Mouse (Mus musculus) liver, postnatal 0 days (tissue): ENCODE results near the gene Bcar3. TPM values are rescaled to one million over a fixed set of nuclear protein-coding genes. Genes with fewer than 3 reads are reported as not detected.

ENCODE experiments used
- ATAC-seq: fragments of 200-750 bp; cut with Nextera tagmentation; 2 replicates; pipeline ENCODE4 v1.8.0; 2017; ENCODE audit warnings: mild to moderate bottlenecking, moderate library complexity
- DNase-seq: peaks from one replicate; pipeline ENCODE4 v3.0.0-alpha.2; 2016
- H3K27ac ChIP-seq: fragments of 300-500 bp; sonication (generic); 2 replicates; pipeline ENCODE4 v1.5.1; 2014; ENCODE audit warnings: antibody characterized with exemption, moderate library complexity, mild to moderate bottlenecking, low read depth
- H3K27me3 ChIP-seq: fragments of 300-500 bp; sonication (generic); 2 replicates; pipeline ENCODE4 v1.6.1; 2014; ENCODE audit warnings: low read length, control low read depth, mixed read lengths; ENCODE audit not compliant: insufficient read depth
- H3K36me3 ChIP-seq: fragments of 300-500 bp; sonication (generic); replicated peaks from 2 replicates; pipeline ENCODE4 v1.6.1; 2014; ENCODE audit warnings: mild to moderate bottlenecking, control low read depth, low read length, moderate library complexity, mixed read lengths; ENCODE audit not compliant: insufficient read depth
- H3K4me1 ChIP-seq: fragments of 300-500 bp; sonication (generic); 2 replicates; pipeline ENCODE4 v1.6.1; 2014; ENCODE audit warnings: antibody characterized with exemption, mild to moderate bottlenecking, control low read depth; ENCODE audit not compliant: insufficient read depth
- H3K4me2 ChIP-seq: fragments of 300-500 bp; sonication (generic); 2 replicates; pipeline ENCODE4 v1.6.1; 2014; ENCODE audit warnings: low read depth, mild to moderate bottlenecking, low read length, moderate library complexity, mixed read lengths
- H3K4me3 ChIP-seq: fragments of 300-500 bp; sonication (generic); 2 replicates; pipeline ENCODE4 v1.5.1; 2014; ENCODE audit warnings: low read depth, low read length
- H3K9ac ChIP-seq: fragments of 300-500 bp; sonication (generic); replicated peaks from 2 replicates; pipeline ENCODE4 v1.6.1; 2014; ENCODE audit warnings: mild to moderate bottlenecking, moderate library complexity
- H3K9me3 ChIP-seq: fragments of 300-500 bp; sonication (generic); 2 replicates; pipeline ENCODE4 v1.6.1; 2016; ENCODE audit warnings: mild to moderate bottlenecking, control low read depth, low read length, mixed read lengths
- CTCF ChIP-seq: sonication (generic); IDR thresholded peaks from 2 replicates; pipeline ENCODE4 v1.5.1; 2016; ENCODE audit warnings: antibody characterized with exemption, low read depth
- EP300 ChIP-seq: IDR thresholded peaks from 2 replicates; pipeline ENCODE4 v1.6.1; 2016; ENCODE audit warnings: antibody characterized with exemption, low read depth, mild to moderate bottlenecking
- WGBS: fragments of 180-500 bp; shearing (Covaris S2); extraction: QIAGEN DNeasy Blood & Tissue Kit; methylation state at CpG from one replicate; pipeline ENCODE4 v1.1.7; 2014; ENCODE audit not compliant: insufficient replicate concordance; 5-methylcytosine and 5-hydroxymethylcytosine counted together
- polyA plus RNA-seq: library from polyadenylated mRNA; unstranded; fragments of >200 nt; fragmentation: Nextera tagmentation; extraction: Ambion mirVana; gene quantifications from 2 replicates; pipeline ENCODE4 v1.2.1, GENCODE M21; 2015

The Bcar3 gene
- polyA plus RNA-seq, 1 experiment from 2014 or later: 11.2 TPM

GRCm38 (mm10) chr3:122475735-122476134 lies 181.8 kb downstream of the Bcar3 start:
- TF ChIP-seq CTCF: no peak
- no peak for TF ChIP-seq EP300
- WGBS: 72% methylated on average over 1 of the region's 1 CpGs
- ATAC-seq (no peak), DNase-seq (no peak)
- H3K36me3 ChIP-seq: no peaks in the 10 kb centered on the region
- peaks cover 14% of the 10 kb centered on the region; the same call in 1 of the 2 replicates for H3K4me1 ChIP-seq
- no peaks in the 10 kb centered on the region for H3K9me3 ChIP-seq
- H3K4me3 ChIP-seq: no peak overlapping the region
- no peak overlapping the region for H3K4me2 ChIP-seq
- no peak overlapping the region for H3K27ac ChIP-seq
- H3K27me3 ChIP-seq: no peaks in the 10 kb centered on the region
- no peak overlapping the region for H3K9ac ChIP-seq

- ATAC-seq: no peak
- WGBS: 67% methylated on average over 3 of the region's 3 CpGs
- H3K4me2 ChIP-seq: no peak overlapping the region
Observed at GRCm38 (mm10) chr3:122476656-122477055, 182.7 kb downstream of the Bcar3 start.

GRCm38 (mm10) chr3:122477541-122477940 lies 183.6 kb downstream of the Bcar3 start:
- peaks cover 14% of the 10 kb centered on the region; the same call in 1 of the 2 replicates for H3K4me1 ChIP-seq
- H3K4me2 ChIP-seq: no peak overlapping the region
- H3K27me3 ChIP-seq: no peaks in the 10 kb centered on the region
- no peaks in the 10 kb centered on the region for H3K9me3 ChIP-seq
- no peak overlapping the region for H3K9ac ChIP-seq
- no peak overlapping the region for H3K4me3 ChIP-seq
- no peak overlapping the region for H3K27ac ChIP-seq
- DNase-seq (no peak), ATAC-seq (no peak)
- no peaks in the 10 kb centered on the region for H3K36me3 ChIP-seq
- TF ChIP-seq EP300 (no peak), CTCF (no peak)
- 70% methylated on average over 8 of the region's 8 CpGs for WGBS

More at GRCm38 (mm10) chr3:122476656-122477055, 182.7 kb downstream of the Bcar3 start:
- peaks cover 14% of the 10 kb centered on the region; the same call in 1 of the 2 replicates for H3K4me1 ChIP-seq
- H3K9me3 ChIP-seq: no peaks in the 10 kb centered on the region
- H3K4me3 ChIP-seq: no peak overlapping the region
- H3K27me3 ChIP-seq: no peaks in the 10 kb centered on the region
- H3K36me3 ChIP-seq: no peaks in the 10 kb centered on the region
- H3K9ac ChIP-seq: no peak overlapping the region
- no peak for DNase-seq
- H3K27ac ChIP-seq: no peak overlapping the region
- no peak for TF ChIP-seq EP300
- TF ChIP-seq CTCF: no peak

- Histone ChIP-seq H3K4me1 (peaks cover 16% of the 10 kb centered on the region), H3K4me3 (no peak overlapping the region), H3K9ac (no peak overlapping the region), H3K27ac (no peak overlapping the region), H3K36me3 (no peaks in the 10 kb centered on the region), H3K27me3 (no peaks in the 10 kb centered on the region), H3K4me2 (no peak overlapping the region), H3K9me3 (no peaks in the 10 kb centered on the region)
- ATAC-seq: no peak
- DNase-seq: no peak
- no peak for TF ChIP-seq EP300
- TF ChIP-seq CTCF: no peak
- WGBS: 83% methylated on average over 3 of the region's 3 CpGs
Observed at GRCm38 (mm10) chr3:122478735-122479134, 184.8 kb downstream of the Bcar3 start.

GRCm38 (mm10) chr3:122480065-122480675 lies 186.2 kb downstream of the Bcar3 start:
- Histone ChIP-seq H3K4me1 (peaks cover 6% of the 10 kb centered on the region), H3K27me3 (no peaks in the 10 kb centered on the region), H3K9me3 (no peaks in the 10 kb centered on the region), H3K9ac (no peak overlapping the region), H3K4me2 (no peak overlapping the region), H3K36me3 (no peaks in the 10 kb centered on the region), H3K27ac (no peak overlapping the region), H3K4me3 (no peak overlapping the region)
- WGBS: 55% methylated on average over 8 of the region's 8 CpGs
- no peak for TF ChIP-seq EP300
- DNase-seq (no peak), ATAC-seq (no peak)

- peaks cover 6% of the 10 kb centered on the region for H3K4me1 ChIP-seq
- H3K27ac ChIP-seq: peak overlapping the region; percentile 73; the same call in 1 of the 2 replicates
- ATAC-seq: no peak
- H3K9me3 ChIP-seq: no peaks in the 10 kb centered on the region
- H3K36me3 ChIP-seq: no peaks in the 10 kb centered on the region
- no peaks in the 10 kb centered on the region for H3K27me3 ChIP-seq
- no peak for TF ChIP-seq CTCF
- no peak for TF ChIP-seq EP300
- H3K4me3 ChIP-seq: no peak overlapping the region
- 69% methylated on average over 5 of the region's 5 CpGs for WGBS
- no peak overlapping the region for H3K9ac ChIP-seq
- DNase-seq: no peak
- H3K4me2 ChIP-seq: no peak overlapping the region
Observed at GRCm38 (mm10) chr3:122480986-122481385, 187.1 kb downstream of the Bcar3 start.
